Mouse (Mus musculus) Patski (cell line): Measurements from ENCODE around the gene Mff. TPM values are rescaled to one million over a fixed set of nuclear protein-coding genes. Genes with fewer than 3 reads are reported as not detected.

Experiments
- ATAC-seq: fragments of 100-300 bp; one replicate; pipeline ENCODE4 v1.8.0; 2021
- CTCF ChIA-PET: fragments of 350-600 bp; sonication (Branson Sonifier 250); formaldehyde crosslinking; loops from one replicate; lab custom pipeline; 2022; ENCODE audit warnings: inconsistent platforms; lab: Charles Lee
- POLR2A ChIA-PET: fragments of 350-600 bp; sonication (Branson Sonifier 250); formaldehyde crosslinking; loops from one replicate; lab custom pipeline; 2022; ENCODE audit warnings: antibody characterized with exemption, inconsistent platforms; lab: Charles Lee
- DNase-seq: peaks from one replicate; pipeline ENCODE4 v3.0.0-alpha.2; 2011; ENCODE audit warnings: low read depth, low spot score
- H3K27me3 ChIP-seq: fragments of 371-371 bp; one replicate; pipeline ENCODE4 v1.5.1; 2021
- CTCF ChIP-seq: fragments of 100-300 bp; IDR thresholded peaks from one replicate; pipeline ENCODE4 v1.5.1; 2021
- in situ Hi-C: fragments of 300-500 bp; cut with MboI; formaldehyde crosslinking; loops from 3 replicates; pipeline ENCODE4 v1.11.1; 2018; ENCODE audit warnings: low pct_unique_long_range_greater_than_20kb, mixed read lengths
- polyA plus RNA-seq: library from polyadenylated mRNA; unstranded; gene quantifications from one replicate; pipeline ENCODE4 v1.2.3, GENCODE M21; 2021

Gene Mff
- polyA plus RNA-seq = 219 TPM

- in situ Hi-C loops = no loop called here
- H3K27me3 ChIP-seq = no peaks in the 10 kb centered on the region
- peak; percentile 85 for ATAC-seq
- ChIA-PET POLR2A (no interaction called here), CTCF (interaction anchor here (0.6 kb wide), 1 partner anchor 39 kb away, joined by 3 read pairs; no protein-coding TSS in a partner anchor)
- no peak for TF ChIP-seq CTCF
- peak; percentile 61 for DNase-seq
These were observed at the start of gene Mff for GRCm38 (mm10) chr1:82724339-82725025. Gene Mff, plus strand, starts transcription at chr1:82724890.

GRCm38 (mm10) chr1:82686328-82686727 lies 38.4 kb upstream of the Mff start:
- no peaks in the 10 kb centered on the region for H3K27me3 ChIP-seq
- in situ Hi-C loops = no loop called here
- CTCF ChIA-PET = no interaction called here
- TF ChIP-seq CTCF = no peak
- POLR2A ChIA-PET = no interaction called here
- ATAC-seq (no peak), DNase-seq (no peak)

- ChIA-PET CTCF (no interaction called here), POLR2A (no interaction called here)
- ATAC-seq (no peak), DNase-seq (no peak)
- in situ Hi-C loops = no loop called here
- no peak for TF ChIP-seq CTCF
- no peaks in the 10 kb centered on the region for H3K27me3 ChIP-seq
These were observed 37.8 kb upstream of the Mff start for GRCm38 (mm10) chr1:82686866-82687265.

- ChIA-PET CTCF (no interaction called here), POLR2A (no interaction called here)
- no peak for DNase-seq
- no peak for ATAC-seq
- no peaks in the 10 kb centered on the region for H3K27me3 ChIP-seq
- in situ Hi-C loops = no loop called here
- no peak for TF ChIP-seq CTCF
These were observed 36.8 kb upstream of the Mff start for GRCm38 (mm10) chr1:82687931-82688330.

GRCm38 (mm10) chr1:82695915-82696314 lies 28.8 kb upstream of the Mff start:
- H3K27me3 ChIP-seq = no peaks in the 10 kb centered on the region
- in situ Hi-C loops = no loop called here
- ChIA-PET CTCF (interaction anchor here (0.9 to 1.2 kb wide), 2 partner anchors 16 to 34 kb away, joined by 3 read pairs; no protein-coding TSS in a partner anchor), POLR2A (interaction anchor here (0.6 kb wide), 1 partner anchor 24 kb away, joined by 3 read pairs; no protein-coding TSS in a partner anchor)
- TF ChIP-seq CTCF = no peak
- DNase-seq (peak; percentile 65), ATAC-seq (peak; percentile 95)

- ChIA-PET CTCF (no interaction called here), POLR2A (no interaction called here)
- DNase-seq (no peak), ATAC-seq (no peak)
- in situ Hi-C loops = no loop called here
- no peaks in the 10 kb centered on the region for H3K27me3 ChIP-seq
- no peak for TF ChIP-seq CTCF
These were observed 6.7 kb upstream of the Mff start for GRCm38 (mm10) chr1:82717816-82718512.

- ATAC-seq (peak; percentile 85), DNase-seq (no peak)
- no peaks in the 10 kb centered on the region for H3K27me3 ChIP-seq
- POLR2A ChIA-PET = no interaction called here
- TF ChIP-seq CTCF = no peak
- CTCF ChIA-PET = interaction anchor here (0.6 kb wide), 1 partner anchor 265 kb away, joined by 3 read pairs; no protein-coding TSS in a partner anchor
- in situ Hi-C loops = no loop called here
These were observed 560 bp downstream of the Mff start for GRCm38 (mm10) chr1:82725026-82725874.

GRCm38 (mm10) chr1:82725875-82726185 lies 1.1 kb downstream of the Mff start:
- in situ Hi-C loops = no loop called here
- DNase-seq (no peak), ATAC-seq (no peak)
- ChIA-PET CTCF (interaction anchor here (0.6 kb wide), 1 partner anchor 265 kb away, joined by 3 read pairs; no protein-coding TSS in a partner anchor), POLR2A (no interaction called here)
- TF ChIP-seq CTCF = no peak
- no peaks in the 10 kb centered on the region for H3K27me3 ChIP-seq

- DNase-seq (no peak), ATAC-seq (no peak)
- no peaks in the 10 kb centered on the region for H3K27me3 ChIP-seq
- POLR2A ChIA-PET = no interaction called here
- in situ Hi-C loops = no loop called here
- TF ChIP-seq CTCF = no peak
- CTCF ChIA-PET = interaction anchor here (1.7 kb wide), 1 partner anchor 85 kb away, joined by 4 read pairs; no protein-coding TSS in a partner anchor
These were observed 1.8 kb downstream of the Mff start for GRCm38 (mm10) chr1:82726482-82726881.

GRCm38 (mm10) chr1:82733357-82733756 lies 8.7 kb downstream of the Mff start:
- DNase-seq (no peak), ATAC-seq (no peak)
- no peaks in the 10 kb centered on the region for H3K27me3 ChIP-seq
- ChIA-PET CTCF (interaction anchor here (1.0 kb wide), 1 partner anchor 21 kb away, joined by 3 read pairs; no protein-coding TSS in a partner anchor), POLR2A (no interaction called here)
- in situ Hi-C loops = no loop called here
- TF ChIP-seq CTCF = no peak
